Mouse (Mus musculus): ENCODE data around the gene Ocel1.

Gene Ocel1

GRCm38 (mm10) chr8:71403107-71403885 is 32.2 kb downstream of the Ocel1 start:
- DNase-seq (ENCODE audit: low spot score), result no peak

GRCm38 (mm10) chr8:71404011-71404410 is 32.9 kb downstream of the Ocel1 start:
- DNase-seq (ENCODE audit: low spot score), result no peak

DNA sequence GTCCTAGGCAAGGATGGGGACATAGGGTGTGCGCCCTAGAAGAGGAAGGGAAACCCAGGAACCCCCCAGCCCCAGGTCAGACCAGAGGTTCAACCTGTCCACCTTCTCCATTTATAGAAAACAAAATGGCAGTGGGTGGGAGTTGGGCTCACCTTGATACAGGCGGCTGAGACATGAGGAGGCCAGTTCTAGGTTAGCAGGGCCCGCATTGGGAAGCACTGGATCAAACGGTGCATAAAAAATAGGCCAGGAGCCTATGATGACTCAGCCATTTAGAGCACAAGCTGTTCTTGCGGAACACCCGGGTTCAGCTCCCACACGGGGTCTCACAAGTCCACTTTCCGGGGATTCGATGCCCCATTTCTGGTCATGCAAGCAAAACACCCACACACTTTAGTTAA is 33.9 kb downstream of the Ocel1 start:
- DNase-seq (ENCODE audit: low spot score), result no peak

DNA sequence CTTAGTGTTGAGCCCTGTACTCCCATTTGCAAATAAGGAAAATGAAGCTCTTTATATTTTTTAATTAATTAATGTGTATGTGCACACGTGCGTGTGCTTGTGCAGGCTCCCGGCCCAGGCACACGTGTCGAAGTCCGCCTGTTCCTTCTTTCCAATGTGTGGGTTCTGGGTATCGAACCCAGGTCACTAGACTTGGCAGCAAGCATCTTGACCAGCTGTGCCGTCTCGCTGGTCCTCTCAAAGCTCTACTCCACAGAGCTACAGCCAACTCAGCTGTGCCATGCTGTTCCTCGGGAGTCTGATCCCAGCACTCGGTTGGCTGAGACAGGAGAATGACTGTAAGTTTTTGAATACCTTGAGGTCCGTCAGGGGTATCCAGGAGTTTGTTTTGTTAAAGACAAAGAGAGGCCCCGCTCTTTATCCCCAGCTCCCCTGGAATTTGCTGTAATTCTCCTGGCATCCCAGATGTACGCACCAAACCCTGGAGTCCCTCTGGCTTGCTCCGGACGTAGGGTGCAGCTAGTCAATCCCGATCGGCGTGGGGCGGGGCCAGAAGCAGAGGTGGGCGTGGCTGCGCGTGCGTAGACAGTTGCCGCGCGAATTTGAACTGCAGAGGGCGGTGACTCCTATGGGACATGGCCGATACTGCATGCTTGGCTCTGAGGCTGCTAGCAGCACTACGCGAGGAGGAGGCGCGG is 34.5 kb downstream of the Ocel1 start, which contains the start of gene Ankle1:
Ankle1 (plus strand) TSS at position 610 of the 698 bp plus-strand sequence.
- peak; percentile 88 for DNase-seq (ENCODE audit: low spot score)

DNA sequence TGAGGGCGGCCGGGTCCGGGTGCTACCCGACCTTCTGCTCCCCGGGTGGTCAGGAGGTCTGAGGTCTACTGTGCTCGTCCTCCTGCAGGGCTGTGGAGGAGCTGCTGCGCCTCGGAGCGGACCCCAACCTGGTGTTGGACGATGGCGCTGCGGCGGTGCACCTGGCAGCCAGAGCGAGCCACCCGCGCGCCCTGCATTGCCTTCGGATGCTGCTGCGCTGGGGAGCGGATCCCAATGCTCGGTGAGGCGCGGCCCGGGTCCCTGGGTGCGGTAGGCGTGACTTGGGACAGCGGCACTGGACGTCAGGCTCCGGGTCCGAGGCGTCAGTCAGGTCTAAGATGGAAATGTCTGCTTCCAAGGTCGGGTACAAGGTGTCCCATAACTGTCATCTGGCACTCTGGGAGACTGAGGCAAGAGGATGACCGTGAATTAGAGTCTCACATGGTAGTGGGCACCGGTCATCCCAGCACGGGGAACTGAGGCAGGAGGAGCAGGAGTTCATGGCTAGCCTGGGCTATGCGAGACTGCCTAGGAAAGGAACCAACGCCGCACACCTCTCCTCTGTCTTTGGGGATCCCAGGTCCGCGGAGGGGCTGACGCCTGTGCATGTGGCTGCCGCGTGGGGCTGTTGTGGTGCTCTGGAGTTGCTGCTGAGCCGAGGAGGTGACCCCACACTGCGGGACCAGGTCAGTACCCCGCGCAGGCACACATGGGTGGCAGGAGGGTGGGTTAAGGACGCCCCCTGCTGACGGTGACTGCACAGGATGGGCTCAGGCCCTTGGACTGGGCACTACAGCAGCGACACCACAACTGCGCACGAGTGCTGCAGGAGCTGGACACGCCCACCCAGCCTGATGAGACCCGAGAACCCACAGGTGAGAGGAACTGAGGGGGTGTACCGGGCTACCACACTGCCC is 35.3 kb downstream of the Ocel1 start:
- DNase-seq (ENCODE audit: low spot score), result no peak

- DNase-seq (ENCODE audit: low spot score), result no peak
Observed at GRCm38 (mm10) chr8:71407441-71407840, 36.3 kb downstream of the Ocel1 start.

GRCm38 (mm10) chr8:71408231-71408630 is 37.1 kb downstream of the Ocel1 start:
- no peak for DNase-seq (ENCODE audit: low spot score)

GRCm38 (mm10) chr8:71411535-71412273 is 40.6 kb downstream of the Ocel1 start:
- DNase-seq (ENCODE audit: low spot score), result no peak

DNA sequence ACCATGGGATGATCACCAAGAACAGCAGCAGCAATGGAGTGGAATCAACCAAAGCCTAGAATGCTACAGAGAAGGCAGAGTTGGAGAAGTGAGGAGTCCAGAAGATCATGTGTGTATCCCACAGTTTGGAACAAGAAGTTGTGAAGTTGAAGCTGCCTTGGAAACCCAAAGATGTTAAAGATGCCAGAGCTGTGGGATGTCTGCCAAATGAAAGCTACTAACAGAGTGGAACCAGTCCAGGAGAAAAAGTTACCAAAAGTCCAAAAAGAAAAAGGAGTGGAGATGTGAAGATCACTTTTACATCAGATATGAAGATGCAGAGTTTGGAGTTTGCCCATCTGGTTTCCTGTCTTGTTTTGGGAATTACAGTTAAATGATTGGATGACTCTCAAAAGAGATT is 51.0 kb downstream of the Ocel1 start:
- DNase-seq (ENCODE audit: low spot score), result no peak

Measured in ovary, adult 18-20 months (tissue).